Mouse (Mus musculus): ENCODE results near the gene Zdhhc14.

DNA sequence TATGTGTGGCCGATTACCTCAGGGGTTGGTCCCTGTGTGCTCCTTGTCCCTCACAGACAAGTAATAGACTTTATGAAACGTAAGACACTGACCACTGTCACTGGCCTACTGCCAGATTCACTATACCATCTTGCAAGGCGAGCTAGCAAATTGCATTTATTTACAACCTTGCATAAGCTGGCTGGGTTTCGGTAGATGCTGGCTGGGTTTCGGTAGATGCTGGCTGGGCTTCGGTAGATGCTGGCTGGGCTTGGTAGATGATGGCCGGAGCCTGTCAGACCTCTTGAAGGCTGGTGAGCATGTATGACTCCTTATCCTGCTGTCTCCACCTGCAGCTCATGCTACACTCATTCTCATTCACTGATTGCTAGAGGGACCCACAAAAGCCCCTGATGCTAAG is 200.9 kb downstream of the Zdhhc14 start:
- no peak for TF ChIP-seq EP300 (IDR thresholded peaks at IDR 0.05; ENCODE audit: low read depth)
- TF ChIP-seq CTCF (IDR thresholded peaks at IDR 0.05; ENCODE audit: low read depth), result no peak
